Mouse (Mus musculus) embryonic facial prominence, embryonic 14.5 days (tissue): ENCODE data around the gene Tmsb4x. TPM values are rescaled to one million over a fixed set of nuclear protein-coding genes. Genes with fewer than 3 reads are reported as not detected.
A peak's percentile ranks its signal among the peaks of the same experiment; 100 is the strongest.

Experiments
- ATAC-seq: fragments of 200-750 bp; cut with Nextera tagmentation; 2 replicates; pipeline ENCODE4 v1.8.0; 2017; ENCODE audit warnings: low read depth, moderate number of reproducible peaks, moderate TSS enrichment
- DNase-seq: peaks from one replicate; pipeline ENCODE4 v3.0.0-alpha.2; 2015; ENCODE audit warnings: low spot score
- H3K27ac ChIP-seq: fragments of 300-500 bp; sonication (generic); replicated peaks from 2 replicates; pipeline ENCODE4 v1.5.1; 2014; ENCODE audit warnings: low read depth, mild to moderate bottlenecking, low read length, moderate library complexity
- H3K27me3 ChIP-seq: fragments of 300-500 bp; sonication (generic); replicated peaks from 2 replicates; pipeline ENCODE4 v1.6.1; 2014; ENCODE audit warnings: low read length; ENCODE audit not compliant: control insufficient read depth, insufficient read depth
- H3K36me3 ChIP-seq: fragments of 300-500 bp; sonication (generic); 2 replicates; pipeline ENCODE4 v1.6.1; 2014; ENCODE audit warnings: low read length, mixed read lengths; ENCODE audit not compliant: control insufficient read depth, insufficient read depth
- H3K4me1 ChIP-seq: fragments of 300-500 bp; sonication (generic); 2 replicates; pipeline ENCODE4 v1.6.1; 2014; ENCODE audit warnings: antibody characterized with exemption, low read length; ENCODE audit not compliant: control insufficient read depth, insufficient read depth
- H3K4me2 ChIP-seq: fragments of 300-500 bp; sonication (generic); 2 replicates; pipeline ENCODE4 v1.6.1; 2014; ENCODE audit warnings: low read depth, mild to moderate bottlenecking, low read length, moderate library complexity, mixed read lengths
- H3K4me3 ChIP-seq: fragments of 300-500 bp; sonication (generic); 2 replicates; pipeline ENCODE4 v1.5.1; 2014; ENCODE audit warnings: low read depth, mild to moderate bottlenecking, low read length
- H3K9ac ChIP-seq: fragments of 300-500 bp; sonication (generic); 2 replicates; pipeline ENCODE4 v1.6.1; 2014; ENCODE audit warnings: low read depth, mild to moderate bottlenecking, low read length, moderate library complexity, mixed read lengths
- H3K9me3 ChIP-seq: fragments of 300-500 bp; sonication (generic); 2 replicates; pipeline ENCODE4 v1.6.1; 2016; ENCODE audit warnings: low read length; ENCODE audit not compliant: control insufficient read depth
- WGBS: fragments of 180-500 bp; shearing (Covaris S2); extraction: QIAGEN DNeasy Blood & Tissue Kit; methylation state at CpG from one replicate; pipeline ENCODE4 v1.1.7; 2014; 5-methylcytosine and 5-hydroxymethylcytosine counted together
- polyA plus RNA-seq: library from polyadenylated mRNA; unstranded; fragments of >200 nt; fragmentation: Nextera tagmentation; extraction: Ambion mirVana; gene quantifications from 2 replicates; pipeline ENCODE4 v1.2.1, GENCODE M21; 2014

Gene Tmsb4x
- 2,773 and 2,890 TPM in 2 replicates for polyA plus RNA-seq

GRCm38 (mm10) chrX:167208978-167209754 lies at the start of gene Tmsb4x:
Tmsb4x (minus strand) TSS chrX:167209315.
- ATAC-seq (peak; percentile 84), DNase-seq (peak; percentile 92)
- WGBS = 20% methylated on average over 34 of the region's 39 CpGs

GRCm38 (mm10) chrX:167241736-167242135 lies 32.6 kb upstream of the Tmsb4x start:
- ATAC-seq (no peak), DNase-seq (no peak)
- Histone ChIP-seq H3K27me3 (peaks cover 18% of the 10 kb centered on the region), H3K4me3 (no peak overlapping the region), H3K36me3 (no peaks in the 10 kb centered on the region), H3K9ac (no peak overlapping the region), H3K4me2 (no peak overlapping the region), H3K4me1 (no peaks in the 10 kb centered on the region), H3K9me3 (no peaks in the 10 kb centered on the region), H3K27ac (no peak overlapping the region)
- WGBS = 94% methylated on average over 3 of the region's 3 CpGs

More at GRCm38 (mm10) chrX:167208978-167209754, at the start of gene Tmsb4x:
- H3K9ac ChIP-seq = peak within 1 kb of the TSS; percentile 86
- peaks cover 9% of the 10 kb centered on the region; the same call in 1 of the 2 replicates for H3K36me3 ChIP-seq
- peak within 1 kb of the TSS; percentile 58 for H3K4me3 ChIP-seq
- no peaks in the 10 kb centered on the region for H3K4me1 ChIP-seq
- peaks cover 28% of the 10 kb centered on the region for H3K27me3 ChIP-seq
- peak within 1 kb of the TSS; percentile 55 for H3K4me2 ChIP-seq
- no peaks in the 10 kb centered on the region for H3K9me3 ChIP-seq
- H3K27ac ChIP-seq = peak within 1 kb of the TSS; percentile 86

- H3K4me1 ChIP-seq = no peaks in the 10 kb centered on the region
- H3K9ac ChIP-seq = no peak overlapping the region
- H3K9me3 ChIP-seq = no peaks in the 10 kb centered on the region
- no peaks in the 10 kb centered on the region for H3K36me3 ChIP-seq
- H3K4me2 ChIP-seq = no peak overlapping the region
- H3K27me3 ChIP-seq = peaks cover 7% of the 10 kb centered on the region
- no peak overlapping the region for H3K4me3 ChIP-seq
- 40% methylated on average over 9 of the region's 9 CpGs for WGBS
- DNase-seq (peak; percentile 71), ATAC-seq (peak; percentile 93)
- H3K27ac ChIP-seq = no peak overlapping the region
These were observed 30.3 kb upstream of the Tmsb4x start for GRCm38 (mm10) chrX:167239293-167239921.

GRCm38 (mm10) chrX:167233104-167233687 lies 24.1 kb upstream of the Tmsb4x start:
- Histone ChIP-seq H3K4me1 (no peaks in the 10 kb centered on the region), H3K27ac (peak overlapping the region; percentile 58; the same call in 1 of the 2 replicates), H3K9ac (no peak overlapping the region), H3K27me3 (peaks cover 7% of the 10 kb centered on the region; the same call in 1 of the 2 replicates), H3K36me3 (no peaks in the 10 kb centered on the region), H3K9me3 (no peaks in the 10 kb centered on the region), H3K4me2 (no peak overlapping the region), H3K4me3 (no peak overlapping the region)
- DNase-seq (peak; percentile 76), ATAC-seq (peak; percentile 89)
- WGBS = 21% methylated on average over 9 of the region's 9 CpGs

GRCm38 (mm10) chrX:167231150-167231549 lies 22.0 kb upstream of the Tmsb4x start:
- Histone ChIP-seq H3K4me2 (no peak overlapping the region), H3K27me3 (peaks cover 7% of the 10 kb centered on the region; the same call in 1 of the 2 replicates), H3K9me3 (no peaks in the 10 kb centered on the region), H3K9ac (no peak overlapping the region), H3K4me1 (no peaks in the 10 kb centered on the region), H3K4me3 (no peak overlapping the region), H3K27ac (no peak overlapping the region; the same call in 1 of the 2 replicates), H3K36me3 (no peaks in the 10 kb centered on the region)
- DNase-seq = peak; percentile 38
- WGBS = 50% methylated on average over 8 of the region's 8 CpGs
- no peak for ATAC-seq

- no peak overlapping the region for H3K4me3 ChIP-seq
- H3K27ac ChIP-seq = no peak overlapping the region
- H3K9ac ChIP-seq = no peak overlapping the region
- H3K36me3 ChIP-seq = no peaks in the 10 kb centered on the region
- 58% methylated on average over 1 of the region's 1 CpGs for WGBS
- ATAC-seq (no peak), DNase-seq (peak; percentile 13)
- no peaks in the 10 kb centered on the region for H3K9me3 ChIP-seq
- no peak overlapping the region for H3K4me2 ChIP-seq
- H3K27me3 ChIP-seq = peaks cover 7% of the 10 kb centered on the region; the same call in 1 of the 2 replicates
- no peaks in the 10 kb centered on the region for H3K4me1 ChIP-seq
These were observed 20.7 kb upstream of the Tmsb4x start for GRCm38 (mm10) chrX:167229819-167230218.

- DNase-seq = peak; percentile 23
These were observed 20.1 kb upstream of the Tmsb4x start for GRCm38 (mm10) chrX:167229206-167229605.

GRCm38 (mm10) chrX:167227756-167228155 lies 18.6 kb upstream of the Tmsb4x start:
- Histone ChIP-seq H3K27me3 (peaks cover 7% of the 10 kb centered on the region; the same call in 1 of the 2 replicates), H3K27ac (no peak overlapping the region), H3K36me3 (no peaks in the 10 kb centered on the region), H3K4me1 (no peaks in the 10 kb centered on the region), H3K9ac (no peak overlapping the region), H3K9me3 (no peaks in the 10 kb centered on the region), H3K4me2 (no peak overlapping the region), H3K4me3 (no peak overlapping the region)
- no peak for ATAC-seq
- WGBS = 88% methylated on average over 6 of the region's 6 CpGs
- DNase-seq = no peak

More at GRCm38 (mm10) chrX:167229206-167229605, 20.1 kb upstream of the Tmsb4x start:
- 45% methylated on average over 6 of the region's 6 CpGs for WGBS
- H3K4me3 ChIP-seq = no peak overlapping the region
- no peak for ATAC-seq
- H3K4me2 ChIP-seq = no peak overlapping the region
- no peak overlapping the region for H3K27ac ChIP-seq
- no peaks in the 10 kb centered on the region for H3K36me3 ChIP-seq
- H3K9me3 ChIP-seq = no peaks in the 10 kb centered on the region
- no peaks in the 10 kb centered on the region for H3K4me1 ChIP-seq
- H3K9ac ChIP-seq = no peak overlapping the region
- H3K27me3 ChIP-seq = peaks cover 7% of the 10 kb centered on the region; the same call in 1 of the 2 replicates
